Mouse (Mus musculus) CH12.LX (cell line): ENCODE results near the gene Nucb1. TPM values are rescaled to one million over a fixed set of nuclear protein-coding genes. Genes with fewer than 3 reads are reported as not detected.

Experiments used
- DNase-seq: peaks from one replicate; pipeline ENCODE4 v3.0.0-alpha.2; 2013; ENCODE audit errors: extremely low read depth
- H3K27ac ChIP-seq: 2 replicates; pipeline ENCODE4 v1.5.1; 2012; ENCODE audit warnings: low read depth, mild to moderate bottlenecking, control low read depth, moderate library complexity; ENCODE audit not compliant: insufficient read depth
- H3K27me3 ChIP-seq: replicated peaks from 2 replicates; pipeline ENCODE3; 2012; ENCODE audit warnings: inconsistent platforms
- H3K36me3 ChIP-seq, 2 experiments: replicated peaks in 1 of 2; 2 replicates each; pipeline versions ENCODE3 to v1.6.1; 2012; ENCODE audit warnings: inconsistent platforms in 1 of 2, low read length in 1 of 2, mild to moderate bottlenecking in 1 of 2, mixed read lengths in 1 of 2, moderate library complexity in 1 of 2; ENCODE audit not compliant: control insufficient read depth in 1 of 2, insufficient read depth in 1 of 2
- H3K4me1 ChIP-seq, 2 experiments: 2 replicates each; pipeline ENCODE4 v1.6.1; 2012; ENCODE audit warnings: inconsistent platforms in 1 of 2, moderate library complexity in 1 of 2; ENCODE audit not compliant: insufficient read depth in 2 of 2, control insufficient read depth in 1 of 2
- H3K4me2 ChIP-seq: 2 replicates; pipeline ENCODE4 v1.6.1; 2012; ENCODE audit warnings: low read depth, mild to moderate bottlenecking, control low read depth; ENCODE audit not compliant: poor library complexity, insufficient read depth, severe bottlenecking
- H3K4me3 ChIP-seq, 3 experiments: fragments of 150-350 bp in 1 of 3; sonication (generic) in 1 of 3; replicated peaks in 1 of 3; 2 replicates each; pipeline versions ENCODE3 to v1.5.1; 2011 to 2012; ENCODE audit warnings: low read depth in 2 of 3, low read length in 2 of 3, mild to moderate bottlenecking in 2 of 3, moderate library complexity in 2 of 3, control low read depth in 1 of 3, improper control_type of control experiment in 1 of 3, inconsistent platforms in 1 of 3, mixed read lengths in 1 of 3; ENCODE audit not compliant: poor library complexity in 1 of 3
- H3K79me2 ChIP-seq: replicated peaks from 2 replicates; pipeline ENCODE4 v1.6.1; 2012; ENCODE audit warnings: mild to moderate bottlenecking, moderate library complexity; ENCODE audit not compliant: control insufficient read depth, poor library complexity, insufficient read depth, severe bottlenecking; ENCODE audit errors: extremely low read depth
- H3K9ac ChIP-seq: 2 replicates; pipeline ENCODE4 v1.6.1; 2012; ENCODE audit warnings: low read depth, mild to moderate bottlenecking, control low read depth, moderate library complexity; ENCODE audit not compliant: insufficient read depth
- H3K9me3 ChIP-seq: replicated peaks from 2 replicates; pipeline ENCODE3; 2012; ENCODE audit warnings: low read length, inconsistent platforms, mixed read lengths
- CHD1 ChIP-seq: IDR thresholded peaks from 2 replicates; pipeline ENCODE4 v1.6.1; 2012; ENCODE audit warnings: low read depth, low read length, improper control_type of control experiment, inconsistent platforms
- ELF1 ChIP-seq: IDR thresholded peaks from 2 replicates; pipeline ENCODE4 v1.6.1; 2014; ENCODE audit warnings: low read depth, mild to moderate bottlenecking, inconsistent platforms, low read length, improper control_type of control experiment
- EP300 ChIP-seq: IDR thresholded peaks from 2 replicates; pipeline ENCODE4 v1.6.1; 2011; ENCODE audit warnings: low read length, improper control_type of control experiment
- HCFC1 ChIP-seq: IDR thresholded peaks from 2 replicates; pipeline ENCODE4 v1.6.1; 2012; ENCODE audit warnings: low read depth, mild to moderate bottlenecking, inconsistent platforms, low read length, improper control_type of control experiment
- JUND ChIP-seq: conservative IDR thresholded peaks from 2 replicates; pipeline ENCODE4 v1.6.1; 2011; ENCODE audit warnings: low read depth, low read length, improper control_type of control experiment
- KAT2A ChIP-seq: IDR thresholded peaks from 2 replicates; pipeline ENCODE4 v1.6.1; 2012; ENCODE audit warnings: low read length, improper control_type of control experiment, inconsistent platforms; ENCODE audit not compliant: insufficient replicate concordance
- MAFK ChIP-seq: IDR thresholded peaks from 2 replicates; pipeline ENCODE4 v1.6.1; 2011; ENCODE audit warnings: low read length, improper control_type of control experiment; ENCODE audit not compliant: insufficient replicate concordance
- MAX ChIP-seq: IDR thresholded peaks from 2 replicates; pipeline ENCODE4 v1.6.1; 2011; ENCODE audit warnings: low read length, improper control_type of control experiment
- MAZ ChIP-seq: IDR thresholded peaks from 2 replicates; pipeline ENCODE4 v1.6.1; 2012; ENCODE audit warnings: low read depth, mild to moderate bottlenecking, inconsistent platforms, low read length, improper control_type of control experiment, moderate library complexity
- MEF2A ChIP-seq: IDR thresholded peaks from 2 replicates; pipeline ENCODE4 v1.6.1; 2014; ENCODE audit warnings: low read depth, mild to moderate bottlenecking, inconsistent platforms, low read length, improper control_type of control experiment, borderline replicate concordance
- MXI1 ChIP-seq: IDR thresholded peaks from 2 replicates; pipeline ENCODE4 v1.6.1; 2011; ENCODE audit warnings: mild to moderate bottlenecking, low read depth, low read length, improper control_type of control experiment
- PAX5 ChIP-seq: IDR thresholded peaks from 2 replicates; pipeline ENCODE4 v1.6.1; 2012; ENCODE audit warnings: low read length, inconsistent platforms, mixed read lengths
- POLR2A ChIP-seq: IDR thresholded peaks from 2 replicates; pipeline ENCODE4 v1.6.1; 2011; ENCODE audit warnings: low read depth, mild to moderate bottlenecking, improper control_type of control experiment, low read length
- POLR2AphosphoS2 ChIP-seq: IDR thresholded peaks from 2 replicates; pipeline ENCODE4 v1.6.1; 2011; ENCODE audit warnings: low read depth, low read length, improper control_type of control experiment
- RCOR1 ChIP-seq: conservative IDR thresholded peaks from 2 replicates; pipeline ENCODE4 v1.6.1; 2012; ENCODE audit warnings: low read depth, mild to moderate bottlenecking, inconsistent platforms, low read length, improper control_type of control experiment
- SIN3A ChIP-seq: IDR thresholded peaks from 2 replicates; pipeline ENCODE4 v1.6.1; 2012; ENCODE audit warnings: low read length, improper control_type of control experiment, inconsistent platforms
- UBTF ChIP-seq: IDR thresholded peaks from 2 replicates; pipeline ENCODE4 v1.6.1; 2012; ENCODE audit warnings: low read depth, mild to moderate bottlenecking, inconsistent platforms, low read length, improper control_type of control experiment, moderate library complexity
- USF1 ChIP-seq: IDR thresholded peaks from 2 replicates; pipeline ENCODE4 v1.6.1; 2014; ENCODE audit warnings: low read depth, mild to moderate bottlenecking, inconsistent platforms, low read length, improper control_type of control experiment
- USF2 ChIP-seq: conservative IDR thresholded peaks from 2 replicates; pipeline ENCODE4 v1.6.1; 2011; ENCODE audit warnings: low read depth, low read length, improper control_type of control experiment
- ZKSCAN1 ChIP-seq: IDR thresholded peaks from 2 replicates; pipeline ENCODE4 v1.6.1; 2012; ENCODE audit warnings: low read depth, inconsistent platforms, low read length, improper control_type of control experiment, borderline replicate concordance
- ZMIZ1 ChIP-seq: IDR thresholded peaks from 2 replicates; pipeline ENCODE4 v1.6.1; 2012; ENCODE audit warnings: low read depth, mild to moderate bottlenecking, inconsistent platforms, low read length, improper control_type of control experiment
- ZNF384 ChIP-seq: IDR thresholded peaks from 2 replicates; pipeline ENCODE4 v1.6.1; 2012; ENCODE audit warnings: low read depth, low read length, improper control_type of control experiment, inconsistent platforms
- dilution Hi-C: fragments of 300-500 bp; cut with MboI; formaldehyde crosslinking; loops from 2 replicates; pipeline ENCODE4 v1.14.3; 2020; ENCODE audit warnings: low sequenced_read_pairs; ENCODE audit not compliant: extremely low pct_unique_long_range_greater_than_20kb, extremely low pct_ligation_motif_present
- in situ Hi-C: fragments of 300-500 bp; cut with MboI; formaldehyde crosslinking; loops from 3 replicates; pipeline ENCODE4 v1.14.3; 2019; ENCODE audit warnings: low sequenced_read_pairs, low pct_ligation_motif_present, low pct_unique_long_range_greater_than_20kb, mixed read lengths
- polyA plus RNA-seq: library from polyadenylated mRNA; unstranded; fragments of >175 nt; gene quantifications from 2 replicates; pipeline ENCODE4 v1.2.1, GENCODE M21; 2012; ENCODE audit warnings: low read depth; ENCODE audit not compliant: insufficient read length
- total RNA-seq, 2 experiments: library from RNA; depleted of rRNA; stranded (reverse); fragments of 300-350 nt in 1 of 2; fragments of >200 nt in 1 of 2; gene quantifications; 2 replicates each; pipeline ENCODE4 v1.2.3; 2012 to 2014

The Nucb1 gene
- total and polyA plus RNA-seq, 3 experiments: 40.8 to 90.4 (median 83.4) TPM

GRCm38 (mm10) chr7:45456721-45457203 lies 53.4 kb downstream of the Nucb1 start:
- no peaks in the 10 kb centered on the region for H3K9me3 ChIP-seq
- in situ Hi-C loops (no loop called here), dilution Hi-C loops (no loop called here)
- peaks cover 43 to 76% of the 10 kb centered on the region in 2 experiments for H3K36me3 ChIP-seq
- H3K9ac ChIP-seq: no peak overlapping the region
- peaks cover 19% of the 10 kb centered on the region for H3K79me2 ChIP-seq
- H3K27me3 ChIP-seq: no peaks in the 10 kb centered on the region
- H3K4me1 ChIP-seq: peaks cover 8 to 35% of the 10 kb centered on the region in 2 experiments
- no peak for DNase-seq
- no peak overlapping the region for H3K4me2 ChIP-seq
- H3K4me3 ChIP-seq: peak overlapping the region in 1 of 3 experiments; percentile 50
- TF ChIP-seq MEF2A (no peak), SIN3A (no peak), MAZ (0 out of 2 replicates have a peak, but pooled peaks have one; percentile 2), ZKSCAN1 (no peak)
- H3K27ac ChIP-seq: no peak overlapping the region

- no peak overlapping the region for H3K4me3 ChIP-seq
- DNase-seq: no peak
- in situ Hi-C loops (no loop called here), dilution Hi-C loops (no loop called here)
- H3K9me3 ChIP-seq: no peaks in the 10 kb centered on the region
- H3K27ac ChIP-seq: no peak overlapping the region
- peaks cover 7 to 34% of the 10 kb centered on the region in 2 experiments for H3K4me1 ChIP-seq
- no peaks in the 10 kb centered on the region for H3K27me3 ChIP-seq
- no peak overlapping the region for H3K9ac ChIP-seq
- peaks cover 43 to 76% of the 10 kb centered on the region in 2 experiments for H3K36me3 ChIP-seq
- peaks cover 19% of the 10 kb centered on the region for H3K79me2 ChIP-seq
- peak; percentile 31 for TF ChIP-seq ZNF384
- TF ChIP-seq USF1: no peak
- no peak overlapping the region for H3K4me2 ChIP-seq
Observed at GRCm38 (mm10) chr7:45455932-45456696, 54.1 kb downstream of the Nucb1 start.

DNA sequence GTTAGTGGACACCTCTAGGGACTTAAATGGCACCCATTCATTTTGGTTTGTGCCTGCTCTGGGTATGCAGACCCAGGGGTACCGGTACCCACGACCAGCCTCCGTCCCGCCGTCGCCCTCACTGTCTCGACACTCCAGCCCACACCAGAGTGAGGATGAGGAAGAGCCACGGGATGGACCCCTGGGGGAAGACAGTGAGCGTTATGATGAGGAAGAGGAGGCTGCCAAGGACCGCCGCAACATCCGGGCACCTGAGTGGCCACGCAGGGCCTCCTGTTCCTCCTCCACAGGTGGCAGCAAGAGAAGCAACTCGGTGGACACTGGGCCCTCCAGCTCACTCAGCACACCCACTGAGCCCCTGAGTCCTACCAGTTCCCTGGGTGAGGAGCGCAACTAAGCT lies 55.2 kb downstream of the Nucb1 start:
- Histone ChIP-seq H3K79me2 (peaks cover 19% of the 10 kb centered on the region), H3K27me3 (no peaks in the 10 kb centered on the region), H3K36me3 (peaks cover 44 to 70% of the 10 kb centered on the region in 2 experiments), H3K4me1 (peaks cover 0 to 23% of the 10 kb centered on the region in 2 experiments; a peak in 2 of 4 replicates), H3K9ac (no peak overlapping the region), H3K4me2 (no peak overlapping the region), H3K4me3 (no peak overlapping the region), H3K9me3 (no peaks in the 10 kb centered on the region), H3K27ac (no peak overlapping the region)
- no peak for TF ChIP-seq EP300
- no peak for TF ChIP-seq ELF1
- no peak for TF ChIP-seq JUND
- TF ChIP-seq CHD1: no peak
- TF ChIP-seq PAX5: no peak
- no peak for TF ChIP-seq POLR2AphosphoS2
- no peak for TF ChIP-seq ZMIZ1
- no peak for TF ChIP-seq MXI1
- TF ChIP-seq KAT2A: no peak
- TF ChIP-seq SIN3A: no peak
- no peak for TF ChIP-seq HCFC1
- no peak for TF ChIP-seq RCOR1
- TF ChIP-seq USF2: no peak
- TF ChIP-seq MAX: no peak
- TF ChIP-seq UBTF: no peak
- no peak for TF ChIP-seq MAFK
- no peak for TF ChIP-seq ZKSCAN1
- TF ChIP-seq POLR2A: no peak
- no peak for TF ChIP-seq USF1
- in situ Hi-C loops (no loop called here), dilution Hi-C loops (no loop called here)
- DNase-seq: no peak
